ENCODE assay signal across 26 mouse cellular contexts in genomic region chr19:42597896-42598295, GRCm38 (mm10). TPM values are rescaled to one million over a fixed set of nuclear protein-coding genes. Genes with fewer than 3 reads are reported as not detected.
DNase-seq lines count a peak whose midpoint lies in the region; ATAC-seq and TF ChIP-seq lines count a peak whose summit lies in the region.
"Had no signal": no experiment of that assay in that cellular context is flagged by ENCODE, and none has a peak within 500 bp of the region (broad histone marks: within the 10 kb centered on the region; RNA-seq: fewer than 3 reads in every experiment).

No protein-coding gene starts in this region.

- no peaks in the 10 kb centered on the region for H3K36me3 ChIP-seq in heart, adult 2 months (ENCODE audit: control insufficient read depth, insufficient read depth, low read length)
- no peaks in the 10 kb centered on the region for H3K36me3 ChIP-seq in midbrain, embryonic 11.5 days (ENCODE audit: control insufficient read depth, insufficient read depth, low read length)
- H3K36me3 ChIP-seq in midbrain, postnatal 0 days (ENCODE audit: insufficient read depth, low read length): peaks cover 5% of the 10 kb centered on the region; the same call in 1 of the 2 replicates
- H3K36me3 ChIP-seq in stomach, embryonic 16.5 days (ENCODE audit: control insufficient read depth, insufficient read depth, low read length): 0 out of 2 replicates have a peak, but pooled peaks cover 4% of the 10 kb centered on the region
- H3K36me3 ChIP-seq: stomach, embryonic 15.5 days had no signal

- TF ChIP-seq CTCF in heart, adult 2 months (IDR thresholded peaks at IDR 0.05): no peak
- no peak for TF ChIP-seq CTCF in midbrain, postnatal 0 days (IDR thresholded peaks at IDR 0.05)

- H3K4me2 ChIP-seq in midbrain, embryonic 11.5 days: no peak overlapping the region
- H3K4me2 ChIP-seq in midbrain, postnatal 0 days (ENCODE audit: low read depth, low read length, poor library complexity, severe bottlenecking): no peak overlapping the region
- no peak overlapping the region for H3K4me2 ChIP-seq in stomach, embryonic 16.5 days (ENCODE audit: low read depth, low read length)
- H3K4me2 ChIP-seq: embryonic facial prominence, embryonic 15.5 days; heart, embryonic 12.5 days; stomach, embryonic 15.5 days had no signal

- H3K9me3 ChIP-seq in midbrain, embryonic 11.5 days (ENCODE audit: control insufficient read depth, low read length): no peaks in the 10 kb centered on the region
- H3K9me3 ChIP-seq in midbrain, postnatal 0 days (ENCODE audit: low read length): no peaks in the 10 kb centered on the region
- no peaks in the 10 kb centered on the region for H3K9me3 ChIP-seq in stomach, embryonic 16.5 days (replicated peaks; ENCODE audit: control insufficient read depth, low read length)
- H3K9me3 ChIP-seq: embryonic facial prominence, embryonic 15.5 days; heart, embryonic 12.5 days; stomach, embryonic 15.5 days had no signal

- H3K27ac ChIP-seq in heart, adult 2 months: no peak overlapping the region
- H3K27ac ChIP-seq in midbrain, embryonic 11.5 days (ENCODE audit: low read depth, low read length): no peak overlapping the region
- no peak overlapping the region for H3K27ac ChIP-seq in midbrain, postnatal 0 days (ENCODE audit: low read depth, low read length)
- H3K27ac ChIP-seq in stomach, embryonic 16.5 days (ENCODE audit: low read length): peak overlapping the region; percentile 51; the same call in 1 of the 2 replicates
- H3K27ac ChIP-seq: embryonic facial prominence, embryonic 15.5 days; macrophage had no signal

- ATAC-seq in midbrain, embryonic 11.5 days (ENCODE audit: low FRiP score): no peak
- no peak for ATAC-seq in midbrain, postnatal 0 days (ENCODE audit: low FRiP score)
- peak; percentile 19; the same call in 1 of the 2 replicates for ATAC-seq in stomach, embryonic 16.5 days (ENCODE audit: insufficient read depth, low FRiP score)
- ATAC-seq: CD4-positive, CD25-positive, alpha-beta regulatory T cell, adult 4 months; liver, postnatal 0 days; lung, postnatal 0 days; midbrain, embryonic 16.5 days had no signal

- peak; percentile 85 for DNase-seq in heart, adult 11 months
- DNase-seq in heart, adult 2 months: no peak
- peak; percentile 25 to 39 for DNase-seq in kidney, adult 8-10 months
- no peak for DNase-seq in kidney, postnatal 4 days
- DNase-seq in midbrain, embryonic 11.5 days (ENCODE audit: low spot score, missing footprints): peak; percentile 6
- no peak for DNase-seq in midbrain, postnatal 0 days (ENCODE audit: low spot score)
- DNase-seq in left cerebral cortex, postnatal 10 days (ENCODE audit: extremely low spot score in 1 of 2, low spot score in 2 of 2): no peak
- DNase-seq: adrenal gland, postnatal 14 days; cerebellum, adult 8-10 months; cerebellum, postnatal 36 days; embryo, embryonic 11 days; gastrocnemius, postnatal 36 days; heart, postnatal 10 days; layer of hippocampus, adult 9-11 months; liver, postnatal 0 days; right cerebral cortex, adult 18-20 months; right cerebral cortex, postnatal 4 days; thymus, postnatal 14 days had no signal

- no peaks in the 10 kb centered on the region for H3K4me1 ChIP-seq in heart, adult 2 months (ENCODE audit: control insufficient read depth, insufficient read depth, low read length)
- no peaks in the 10 kb centered on the region for H3K4me1 ChIP-seq in midbrain, embryonic 11.5 days (ENCODE audit: control insufficient read depth, insufficient read depth, low read length)
- H3K4me1 ChIP-seq in midbrain, postnatal 0 days (ENCODE audit: insufficient read depth, low read length): no peaks in the 10 kb centered on the region
- H3K4me1 ChIP-seq in stomach, embryonic 16.5 days (ENCODE audit: control insufficient read depth, insufficient read depth, low read length): no peaks in the 10 kb centered on the region
- H3K4me1 ChIP-seq: embryonic facial prominence, embryonic 15.5 days; heart, embryonic 12.5 days; stomach, embryonic 15.5 days had no signal

- TF ChIP-seq EP300 in heart, adult 2 months (IDR thresholded peaks at IDR 0.05; ENCODE audit: insufficient read depth, low read depth, low read length): no peak

- 94% methylated on average over 6 of the region's 6 CpGs for WGBS in heart, adult 2 months
- WGBS in midbrain, embryonic 11.5 days: 93% methylated on average over 6 of the region's 6 CpGs
- WGBS in midbrain, postnatal 0 days: 97% methylated on average over 6 of the region's 6 CpGs
- WGBS in stomach, embryonic 16.5 days: 86% methylated on average over 6 of the region's 6 CpGs

- no peaks in the 10 kb centered on the region for H3K27me3 ChIP-seq in heart, adult 2 months (ENCODE audit: control insufficient read depth, insufficient read depth, low read length)
- H3K27me3 ChIP-seq in midbrain, embryonic 11.5 days (ENCODE audit: control insufficient read depth, insufficient read depth, low read length): no peaks in the 10 kb centered on the region
- no peaks in the 10 kb centered on the region for H3K27me3 ChIP-seq in midbrain, postnatal 0 days (ENCODE audit: insufficient read depth, low read length)
- H3K27me3 ChIP-seq in stomach, embryonic 16.5 days (ENCODE audit: control insufficient read depth, insufficient read depth, low read length): no peaks in the 10 kb centered on the region
- H3K27me3 ChIP-seq: embryonic facial prominence, embryonic 15.5 days; heart, embryonic 12.5 days; stomach, embryonic 15.5 days had no signal

- no peak for TF ChIP-seq POLR2A in heart, adult 2 months (IDR thresholded peaks at IDR 0.05; ENCODE audit: insufficient read depth, low read depth, low read length)

- no peak overlapping the region for H3K9ac ChIP-seq in heart, adult 2 months (ENCODE audit: low read depth, low read length)
- H3K9ac ChIP-seq in midbrain, embryonic 11.5 days (ENCODE audit: low read length): no peak overlapping the region
- H3K9ac ChIP-seq in midbrain, postnatal 0 days (replicated peaks; ENCODE audit: low read length, poor library complexity, severe bottlenecking): no peak overlapping the region
- H3K9ac ChIP-seq in stomach, embryonic 16.5 days (ENCODE audit: low read length): no peak overlapping the region
- H3K9ac ChIP-seq: embryonic facial prominence, embryonic 15.5 days; heart, embryonic 12.5 days; liver, postnatal 0 days; stomach, embryonic 15.5 days had no signal

- no peak overlapping the region for H3K4me3 ChIP-seq in heart, adult 2 months
- no peak overlapping the region for H3K4me3 ChIP-seq in midbrain, embryonic 11.5 days (ENCODE audit: low read depth, low read length)
- H3K4me3 ChIP-seq in midbrain, postnatal 0 days (ENCODE audit: low read depth, low read length): no peak overlapping the region
- no peak overlapping the region for H3K4me3 ChIP-seq in stomach, embryonic 16.5 days (replicated peaks; ENCODE audit: low read length)
- H3K4me3 ChIP-seq: embryonic facial prominence, embryonic 15.5 days; heart, embryonic 12.5 days; stomach, embryonic 15.5 days had no signal

- intact Hi-C loops in heart, adult 2 months (cut with DNase I): no loop called here
- intact Hi-C loops in left cerebral cortex, postnatal 10 days (cut with DNase I): no loop called here

- H3K79me2 ChIP-seq in heart, adult 2 months (replicated peaks; ENCODE audit: control insufficient read depth, insufficient read depth, low read length): no peaks in the 10 kb centered on the region

RNA-seq across cellular contexts. Expression of gene Loxl4, which starts 14.7 kb away (rescaled TPM):
- total RNA-seq in heart, adult 2 months (2021): under 1 TPM; 0.77 to 0.91 TPM
- polyA plus RNA-seq in heart, adult 2 months (2012; rRNA removed): 0.76 and 0.82 TPM in 2 replicates
- polyA plus RNA-seq in midbrain, embryonic 11.5 days (2014; fragmentation: Nextera tagmentation; extraction: Ambion mirVana): 0.12 and 0.25 TPM in 2 replicates
- total RNA-seq in midbrain, postnatal 0 days (2014; rRNA removed): 0.24 and 0.27 TPM in 2 replicates
- polyA plus RNA-seq in midbrain, postnatal 0 days (2015; fragmentation: Nextera tagmentation; extraction: Ambion mirVana): 0.10 and 0.11 TPM in 2 replicates
- polyA plus RNA-seq in stomach, embryonic 16.5 days (2015; fragmentation: Nextera tagmentation; extraction: Ambion mirVana): 5.0 and 5.1 TPM in 2 replicates
- total RNA-seq in left cerebral cortex, postnatal 10 days (2021): under 1 TPM; 0.47 to 0.51 TPM
- polyA plus RNA-seq: macrophage had no signal

Comparison
In these comparisons a context has a peak if more than half of its experiments do, and no peak if none do; other contexts are left out.
1. DNase-seq: peak in heart, adult 11 months (single experiment), kidney, adult 8-10 months (2 of 2) and midbrain, embryonic 11.5 days (single experiment); none in heart, adult 2 months (0 of 2), kidney, postnatal 4 days (0 of 2), midbrain, postnatal 0 days (single experiment) and left cerebral cortex, postnatal 10 days (0 of 2).